Mouse (Mus musculus): ENCODE results near the gene Smad9. TPM values are rescaled to one million over a fixed set of nuclear protein-coding genes. Genes with fewer than 3 reads are reported as not detected.

Smad9 gene
- polyA plus RNA-seq, 1 experiment from 2014 or later: 1.8 TPM

DNA sequence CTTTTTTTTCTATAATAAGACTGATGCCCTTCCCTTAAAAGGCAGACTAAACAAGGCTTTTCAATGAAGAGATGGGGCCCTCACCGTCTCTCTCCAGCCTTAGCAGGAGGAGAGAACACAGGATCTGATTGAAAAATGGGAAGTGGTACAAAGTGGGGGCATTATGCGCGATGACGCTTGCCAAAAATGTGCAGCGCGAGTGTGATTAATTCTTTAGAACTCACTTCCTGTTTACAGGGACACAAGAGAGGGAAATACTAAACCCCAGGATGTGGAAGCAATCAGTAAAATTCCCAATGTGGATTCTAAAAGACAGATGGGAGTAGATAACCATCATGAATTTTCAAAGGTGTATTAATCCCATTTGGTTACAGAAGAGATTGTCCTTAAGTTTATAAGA is 59.2 kb downstream of the Smad9 start:
- H3K27ac ChIP-seq: no peak overlapping the region
- 63% methylated on average over 6 of the region's 6 CpGs for WGBS
- no peaks in the 10 kb centered on the region for H3K36me3 ChIP-seq
- no peak overlapping the region for H3K9ac ChIP-seq
- no peaks in the 10 kb centered on the region for H3K9me3 ChIP-seq
- H3K4me1 ChIP-seq: no peaks in the 10 kb centered on the region
- ATAC-seq (ENCODE audit: insufficient number of reproducible peaks, insufficient read depth, low FRiP score, low TSS enrichment, low read depth): no peak
- H3K4me2 ChIP-seq: no peak overlapping the region
- no peak overlapping the region for H3K4me3 ChIP-seq
- 0 out of 2 replicates have a peak, but pooled peaks cover 4% of the 10 kb centered on the region for H3K27me3 ChIP-seq

DNA sequence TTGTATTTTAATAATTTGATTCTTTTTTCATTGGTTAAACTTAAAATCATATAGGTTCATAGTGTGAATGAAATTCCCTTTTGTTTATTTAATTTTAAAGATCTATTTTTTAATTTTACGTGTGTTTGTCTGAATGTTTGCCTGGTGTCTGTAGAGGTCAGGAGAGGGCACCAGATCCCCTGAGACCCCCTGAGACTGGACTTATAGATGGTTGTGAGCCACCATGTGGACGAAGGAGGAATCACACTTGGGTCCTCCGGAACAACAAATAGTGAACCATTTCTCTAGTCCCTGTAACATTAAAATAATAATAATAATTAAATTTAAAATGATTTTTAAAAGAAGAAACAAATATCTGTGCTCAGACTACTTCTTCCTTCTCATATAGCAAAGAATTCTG is 59.9 kb downstream of the Smad9 start:
- Histone ChIP-seq H3K4me3 (no peak overlapping the region), H3K27ac (no peak overlapping the region), H3K36me3 (no peaks in the 10 kb centered on the region), H3K27me3 (0 out of 2 replicates have a peak, but pooled peaks cover 4% of the 10 kb centered on the region), H3K9me3 (no peaks in the 10 kb centered on the region), H3K4me1 (no peaks in the 10 kb centered on the region), H3K4me2 (no peak overlapping the region), H3K9ac (no peak overlapping the region)
- 19% methylated on average over 3 of the region's 3 CpGs for WGBS
- ATAC-seq (ENCODE audit: insufficient number of reproducible peaks, insufficient read depth, low FRiP score, low TSS enrichment, low read depth): no peak

DNA sequence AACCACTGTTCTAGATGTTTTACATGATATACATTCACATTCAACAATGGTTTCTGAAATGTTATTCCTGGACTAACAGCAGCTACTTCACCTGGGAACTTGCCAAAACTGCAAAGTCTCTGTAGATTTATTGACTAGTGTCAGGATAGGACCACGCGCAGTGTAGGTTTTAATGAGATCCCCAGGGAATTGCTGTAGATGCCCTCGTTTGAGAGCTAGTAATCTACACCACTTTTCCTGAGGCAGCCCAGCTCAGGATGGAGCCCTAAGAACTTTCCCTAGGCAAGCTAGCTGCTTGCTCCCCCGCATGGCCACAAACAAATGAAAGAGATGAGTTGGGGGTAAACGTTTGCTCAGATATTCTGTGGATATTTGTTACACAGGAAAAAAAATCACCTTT is 67.1 kb downstream of the Smad9 start:
- 64% methylated on average over 5 of the region's 5 CpGs for WGBS
- no peaks in the 10 kb centered on the region for H3K36me3 ChIP-seq

DNA sequence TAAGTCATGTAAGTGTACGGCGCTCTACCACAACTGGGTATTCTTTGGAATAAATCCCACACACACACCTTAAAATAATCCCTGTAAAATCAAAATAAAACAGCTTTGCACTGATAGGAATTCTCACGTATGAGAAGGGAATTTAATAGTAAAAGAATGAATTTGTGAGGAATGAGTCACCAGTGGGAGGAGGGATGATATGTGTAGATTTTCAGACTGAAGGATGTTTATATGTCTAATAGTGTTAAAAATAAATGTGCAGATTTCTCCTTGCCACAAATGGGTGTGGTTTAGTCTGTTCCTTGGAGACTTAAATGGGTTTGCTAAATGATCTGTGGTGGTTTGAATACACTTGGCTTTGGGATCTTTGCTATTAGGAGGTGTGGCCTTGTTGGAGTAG is 77.1 kb downstream of the Smad9 start:
- Histone ChIP-seq H3K9me3 (no peaks in the 10 kb centered on the region), H3K36me3 (no peaks in the 10 kb centered on the region), H3K4me1 (0 out of 2 replicates have a peak, but pooled peaks cover 4% of the 10 kb centered on the region), H3K9ac (no peak overlapping the region), H3K27ac (no peak overlapping the region), H3K4me3 (no peak overlapping the region), H3K4me2 (no peak overlapping the region), H3K27me3 (no peaks in the 10 kb centered on the region)
- ATAC-seq (ENCODE audit: insufficient number of reproducible peaks, insufficient read depth, low FRiP score, low TSS enrichment, low read depth): no peak
- 74% methylated on average over 3 of the region's 3 CpGs for WGBS

More for the DNA sequence above, 67.1 kb downstream of the Smad9 start:
- H3K27ac ChIP-seq: no peak overlapping the region
- 0 out of 2 replicates have a peak, but pooled peaks cover 4% of the 10 kb centered on the region for H3K27me3 ChIP-seq
- H3K4me1 ChIP-seq: no peaks in the 10 kb centered on the region
- H3K4me2 ChIP-seq: no peak overlapping the region
- H3K4me3 ChIP-seq: no peak overlapping the region
- no peak overlapping the region for H3K9ac ChIP-seq
- H3K9me3 ChIP-seq: no peaks in the 10 kb centered on the region
- ATAC-seq (ENCODE audit: insufficient number of reproducible peaks, insufficient read depth, low FRiP score, low TSS enrichment, low read depth): no peak

DNA sequence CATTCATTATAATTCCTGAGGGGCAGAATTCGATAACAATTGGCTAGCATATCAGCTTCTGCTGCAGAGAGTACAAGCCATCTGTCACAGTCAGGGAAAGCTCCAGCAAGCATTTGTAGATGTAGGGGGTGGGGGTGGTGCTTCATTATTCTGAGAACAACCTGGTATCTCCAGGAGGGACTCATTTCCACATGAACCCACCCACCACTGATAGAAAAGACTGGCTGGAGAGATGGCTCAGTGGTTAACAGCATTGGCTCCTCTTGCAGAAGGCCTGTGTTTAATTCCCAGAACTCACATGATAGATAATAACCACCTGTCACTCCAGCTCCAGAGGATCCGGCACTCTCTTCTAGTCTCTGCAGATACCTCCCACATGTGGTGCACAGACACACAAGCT is 80.0 kb downstream of the Smad9 start:
- 55% methylated on average over 2 of the region's 2 CpGs for WGBS
- no peak overlapping the region for H3K27ac ChIP-seq
- no peak overlapping the region for H3K4me2 ChIP-seq
- 0 out of 2 replicates have a peak, but pooled peaks cover 4% of the 10 kb centered on the region for H3K4me1 ChIP-seq
- no peak for ATAC-seq (ENCODE audit: insufficient number of reproducible peaks, insufficient read depth, low FRiP score, low TSS enrichment, low read depth)
- no peak overlapping the region for H3K9ac ChIP-seq
- no peaks in the 10 kb centered on the region for H3K9me3 ChIP-seq
- H3K27me3 ChIP-seq: peaks cover 4% of the 10 kb centered on the region; the same call in 1 of the 2 replicates
- H3K36me3 ChIP-seq: no peaks in the 10 kb centered on the region
- no peak overlapping the region for H3K4me3 ChIP-seq

Other genes with a start within 250 kb of the Smad9 start
- 125 and 128 TPM in 2 replicates for gene Supt20, start 62.8 kb upstream of the Smad9 start, polyA plus RNA-seq (2015; fragmentation: Nextera tagmentation; extraction: Ambion mirVana)
- gene Gm21958, start 41.2 kb upstream of the Smad9 start, polyA plus RNA-seq (2015; fragmentation: Nextera tagmentation; extraction: Ambion mirVana): 0.88 TPM in 1 of 2 replicates, not detected in the other
- gene Exosc8, start 20.2 kb upstream of the Smad9 start, polyA plus RNA-seq (2015; fragmentation: Nextera tagmentation; extraction: Ambion mirVana): 129 and 137 TPM in 2 replicates
- 51.3 and 55.6 TPM in 2 replicates for gene Alg5, start 20.0 kb upstream of the Smad9 start, polyA plus RNA-seq (2015; fragmentation: Nextera tagmentation; extraction: Ambion mirVana)
- gene Rfxap, start 52.2 kb downstream of the Smad9 start, polyA plus RNA-seq (2015; fragmentation: Nextera tagmentation; extraction: Ambion mirVana): 40.2 and 41.2 TPM in 2 replicates
- gene Sertm1, start 160.3 kb downstream of the Smad9 start, polyA plus RNA-seq (2015; fragmentation: Nextera tagmentation; extraction: Ambion mirVana): 0.08 TPM in 1 of 2 replicates, not detected in the other